13 mouse cellular contexts compared by ENCODE assay signal in genomic region chr12:70898450-70898849, GRCm38 (mm10). TPM values are rescaled to one million over a fixed set of nuclear protein-coding genes. Genes with fewer than 3 reads are reported as not detected.
DNase-seq lines count a peak whose midpoint lies in the region; ATAC-seq and TF ChIP-seq lines count a peak whose summit lies in the region.
"Had no signal": no experiment of that assay in that cellular context is flagged by ENCODE, and none has a peak within 500 bp of the region (broad histone marks: within the 10 kb centered on the region; RNA-seq: fewer than 3 reads in every experiment).

No protein-coding gene starts in this region.

- peaks cover 66% of the 10 kb centered on the region for H3K36me3 ChIP-seq in heart, embryonic 10.5 days
- no peaks in the 10 kb centered on the region for H3K36me3 ChIP-seq in liver, embryonic 14.5 days (replicated peaks; ENCODE audit: control insufficient read depth, insufficient read depth, low read depth)
- H3K36me3 ChIP-seq in liver, embryonic 11.5 days (ENCODE audit: control insufficient read depth, insufficient read depth, low read length) = no peaks in the 10 kb centered on the region; the same call in 1 of the 2 replicates
- H3K36me3 ChIP-seq in CH12.LX (replicated peaks in 1 of 2; ENCODE audit: control insufficient read depth in 1 of 2, insufficient read depth in 1 of 2, low read length in 1 of 2) = peaks cover 0 to 31% of the 10 kb centered on the region in 2 experiments
- H3K36me3 ChIP-seq: liver, embryonic 15.5 days had no signal

- no peaks in the 10 kb centered on the region for H3K79me2 ChIP-seq in CH12.LX (replicated peaks; ENCODE audit: control insufficient read depth, extremely low read depth, insufficient read depth, poor library complexity, severe bottlenecking)

- no peak overlapping the region for H3K4me3 ChIP-seq in heart, embryonic 10.5 days
- no peak overlapping the region for H3K4me3 ChIP-seq in liver, embryonic 14.5 days (ENCODE audit: insufficient read depth in 1 of 2, low read depth in 2 of 2, low read length in 2 of 2)
- no peak overlapping the region for H3K4me3 ChIP-seq in liver, embryonic 11.5 days (ENCODE audit: low read depth, low read length)
- H3K4me3 ChIP-seq in CH12.LX (replicated peaks in 1 of 3; ENCODE audit: low read depth in 2 of 3, low read length in 2 of 3, poor library complexity in 1 of 3) = no peak overlapping the region
- H3K4me3 ChIP-seq: erythroblast, embryonic 14.5 days; hindbrain, embryonic 13.5 days; liver, embryonic 15.5 days had no signal

- TF ChIP-seq POLR2A in CH12.LX (IDR thresholded peaks at IDR 0.05; ENCODE audit: low read depth, low read length) = no peak

- dilution Hi-C loops in CH12.LX (cut with MboI; ENCODE audit: extremely low pct_ligation_motif_present, extremely low pct_unique_long_range_greater_than_20kb, low sequenced_read_pairs) = no loop called here

- no peak overlapping the region for H3K4me2 ChIP-seq in liver, embryonic 14.5 days (ENCODE audit: low read depth)
- H3K4me2 ChIP-seq in liver, embryonic 11.5 days = no peak overlapping the region
- H3K4me2 ChIP-seq in CH12.LX (ENCODE audit: insufficient read depth, low read depth, poor library complexity, severe bottlenecking) = no peak overlapping the region
- H3K4me2 ChIP-seq: heart, embryonic 11.5 days; hindbrain, embryonic 13.5 days; liver, embryonic 15.5 days had no signal

- WGBS in heart, embryonic 10.5 days = 87% methylated on average over 8 of the region's 8 CpGs
- WGBS in liver, embryonic 14.5 days (ENCODE audit: insufficient replicate concordance) = 63% methylated on average over 8 of the region's 8 CpGs
- 79% methylated on average over 8 of the region's 8 CpGs for WGBS in liver, embryonic 11.5 days

- no peaks in the 10 kb centered on the region for H3K9me3 ChIP-seq in heart, embryonic 10.5 days
- no peaks in the 10 kb centered on the region for H3K9me3 ChIP-seq in liver, embryonic 14.5 days (ENCODE audit: control insufficient read depth, low read length)
- no peaks in the 10 kb centered on the region for H3K9me3 ChIP-seq in liver, embryonic 11.5 days (ENCODE audit: control insufficient read depth, low read length)
- H3K9me3 ChIP-seq in CH12.LX (replicated peaks; ENCODE audit: low read length) = no peaks in the 10 kb centered on the region
- H3K9me3 ChIP-seq: hindbrain, embryonic 13.5 days; liver, embryonic 15.5 days had no signal

- peak; percentile 26; the same call in 1 of the 2 replicates for TF ChIP-seq CTCF in liver, embryonic 14.5 days (IDR thresholded peaks at IDR 0.05; ENCODE audit: low read depth)
- peak; percentile 22 to 47; a peak in 2 of 4 replicates for TF ChIP-seq CTCF in CH12.LX (conservative IDR thresholded peaks at IDR 0.05 in 1 of 2, IDR thresholded peaks at IDR 0.05 in 1 of 2; ENCODE audit: low read depth in 2 of 2, low read length in 2 of 2)

- no peak for ATAC-seq in liver, embryonic 14.5 days (ENCODE audit: insufficient read depth)
- no peak for ATAC-seq in liver, embryonic 11.5 days (replicated peaks; ENCODE audit: low FRiP score)

- no peak overlapping the region for H3K9ac ChIP-seq in liver, embryonic 14.5 days (replicated peaks)
- H3K9ac ChIP-seq in liver, embryonic 11.5 days (ENCODE audit: low read depth, low read length) = no peak overlapping the region
- H3K9ac ChIP-seq in CH12.LX (ENCODE audit: insufficient read depth, low read depth) = no peak overlapping the region
- H3K9ac ChIP-seq: hindbrain, embryonic 13.5 days; liver, embryonic 15.5 days had no signal

- no peaks in the 10 kb centered on the region for H3K27me3 ChIP-seq in heart, embryonic 10.5 days (ENCODE audit: insufficient read depth, poor library complexity, severe bottlenecking)
- H3K27me3 ChIP-seq in liver, embryonic 14.5 days (ENCODE audit: control insufficient read depth, insufficient read depth, low read length) = no peaks in the 10 kb centered on the region
- H3K27me3 ChIP-seq in liver, embryonic 11.5 days (replicated peaks; ENCODE audit: control insufficient read depth, insufficient read depth, low read length) = no peaks in the 10 kb centered on the region
- H3K27me3 ChIP-seq in CH12.LX (replicated peaks) = no peaks in the 10 kb centered on the region
- H3K27me3 ChIP-seq: hindbrain, embryonic 13.5 days; liver, embryonic 15.5 days had no signal

- DNase-seq in heart, postnatal 4 days = peak; percentile 33
- no peak for DNase-seq in heart, embryonic 10.5 days (ENCODE audit: low spot score)
- DNase-seq in liver, embryonic 14.5 days (ENCODE audit: low read depth in 3 of 3, low spot score in 3 of 3) = no peak
- no peak for DNase-seq in liver, embryonic 11.5 days (ENCODE audit: low spot score)
- no peak for DNase-seq in CH12.LX (ENCODE audit: extremely low read depth)
- peak; percentile 27 for DNase-seq in Muller cell, postnatal 12 days (ENCODE audit: inconsistent ontology term)
- DNase-seq in frontal cortex, postnatal 25 days (ENCODE audit: low spot score in 2 of 2) = no peak
- DNase-seq: adrenal gland, postnatal 25 days; kidney, postnatal 14 days had no signal

- in situ Hi-C loops in CH12.LX (cut with MboI; ENCODE audit: low pct_ligation_motif_present, low pct_unique_long_range_greater_than_20kb, low sequenced_read_pairs) = no loop called here

- no peak for TF ChIP-seq EP300 in liver, embryonic 14.5 days (IDR thresholded peaks at IDR 0.05; ENCODE audit: low read depth)
- no peak for TF ChIP-seq EP300 in CH12.LX (IDR thresholded peaks at IDR 0.05; ENCODE audit: low read length)

- TF ChIP-seq RAD21 in CH12.LX (IDR thresholded peaks at IDR 0.05; ENCODE audit: low read depth, low read length) = no peak; the same call in 1 of the 2 replicates

- H3K27ac ChIP-seq in heart, embryonic 10.5 days = no peak overlapping the region
- no peak overlapping the region for H3K27ac ChIP-seq in liver, embryonic 14.5 days
- no peak overlapping the region for H3K27ac ChIP-seq in liver, embryonic 11.5 days (ENCODE audit: low read depth, low read length)
- H3K27ac ChIP-seq in CH12.LX (ENCODE audit: insufficient read depth, low read depth) = no peak overlapping the region
- H3K27ac ChIP-seq: hindbrain, embryonic 13.5 days; liver, embryonic 15.5 days had no signal

- H3K4me1 ChIP-seq in heart, embryonic 10.5 days = no peaks in the 10 kb centered on the region
- no peaks in the 10 kb centered on the region for H3K4me1 ChIP-seq in liver, embryonic 14.5 days (replicated peaks; ENCODE audit: control insufficient read depth in 2 of 2, insufficient read depth in 2 of 2, low read length in 1 of 2)
- no peaks in the 10 kb centered on the region for H3K4me1 ChIP-seq in liver, embryonic 11.5 days (replicated peaks; ENCODE audit: control insufficient read depth, insufficient read depth, low read length)
- no peaks in the 10 kb centered on the region for H3K4me1 ChIP-seq in CH12.LX (ENCODE audit: control insufficient read depth in 1 of 2, insufficient read depth in 2 of 2)
- H3K4me1 ChIP-seq: hindbrain, embryonic 13.5 days; liver, embryonic 15.5 days had no signal

TF ChIP-seq in CH12.LX, 34 proteins besides CTCF, POLR2A, EP300 and RAD21:
- peak; percentile 75 for TF ChIP-seq MAFK (IDR thresholded peaks at IDR 0.05; ENCODE audit: insufficient replicate concordance, low read length)
- TF ChIP-seq SMC3 (IDR thresholded peaks at IDR 0.05; ENCODE audit: low read depth, low read length) = peak; percentile 35
- TF ChIP-seq TBP (conservative IDR thresholded peaks at IDR 0.05; ENCODE audit: low read depth, low read length) = no peak
- no peak for TF ChIP-seq NRF1 (IDR thresholded peaks at IDR 0.05; ENCODE audit: low read depth, low read length)

RNA-seq across cellular contexts. Expression of gene Actr10, which starts 39.2 kb away (rescaled TPM):
- 100 to 1,000 TPM; 165 to 176 TPM for total RNA-seq in heart, postnatal 4 days (2021)
- polyA plus RNA-seq in heart, embryonic 10.5 days (2016; fragmentation: Nextera tagmentation; extraction: Ambion mirVana) = 194 and 197 TPM in 2 replicates
- polyA plus RNA-seq in liver, embryonic 14.5 days (2012; rRNA removed) = 11.4 and 20.1 TPM in 2 replicates
- polyA plus RNA-seq in liver, embryonic 14.5 days (2014; fragmentation: Nextera tagmentation; extraction: Ambion mirVana) = 127 and 128 TPM in 2 replicates
- 197 and 201 TPM in 2 replicates for polyA plus RNA-seq in liver, embryonic 11.5 days (2014; fragmentation: Nextera tagmentation; extraction: Ambion mirVana)
- total RNA-seq in CH12.LX (2012; rRNA removed) (60.2 and 66.0 TPM in 2 replicates), CH12.LX (2014; rRNA removed) (133 and 135 TPM in 2 replicates)
- polyA plus RNA-seq in CH12.LX (2012; ENCODE audit: insufficient read length, low read depth) = 154 and 168 TPM in 2 replicates

Comparison
In these comparisons a context has a peak if more than half of its experiments do, and no peak if none do; other contexts are left out.
1. DNase-seq: peak in heart, postnatal 4 days (single experiment) and Muller cell, postnatal 12 days (single experiment); none in heart, embryonic 10.5 days (single experiment), liver, embryonic 14.5 days (0 of 3), liver, embryonic 11.5 days (single experiment), CH12.LX (single experiment) and frontal cortex, postnatal 25 days (0 of 2).